Mouse (Mus musculus): ENCODE data around the gene Clec4n. TPM values are rescaled to one million over a fixed set of nuclear protein-coding genes. Genes with fewer than 3 reads are reported as not detected.
"Not testable (repeated sequence)": the region's sequence is repeated elsewhere in the genome, so short reads cannot be mapped to it uniquely, and the experiment has no call there.

Clec4n gene
- polyA plus RNA-seq, 1 experiment: 0.77 TPM

GRCm38 (mm10) chr6:123288931-123289330 lies 59.3 kb downstream of the Clec4n start:
- TF ChIP-seq POLR2A (IDR thresholded peaks at IDR 0.05; ENCODE audit: low read depth, low read length) (no peak), CTCF (IDR thresholded peaks at IDR 0.05; ENCODE audit: borderline replicate concordance, insufficient read depth, low read length) (no peak)
- Histone ChIP-seq H3K4me1 (ENCODE audit: control insufficient read depth, insufficient read depth, low read length) (no peaks in the 10 kb centered on the region), H3K27ac (ENCODE audit: insufficient read depth, low read length) (no peak overlapping the region), H3K4me3 (ENCODE audit: insufficient read depth, low read length) (no peak overlapping the region)

GRCm38 (mm10) chr6:123289753-123290152 lies 60.1 kb downstream of the Clec4n start, which contains the start of gene Clec4e:
Gene Clec4e (minus strand): TSS chr6:123289870.
- Histone ChIP-seq H3K4me1 (ENCODE audit: control insufficient read depth, insufficient read depth, low read length) (no peaks in the 10 kb centered on the region), H3K4me3 (ENCODE audit: insufficient read depth, low read length) (no peak within 1 kb of the TSS), H3K27ac (ENCODE audit: insufficient read depth, low read length) (no peak within 1 kb of the TSS)
- TF ChIP-seq CTCF (IDR thresholded peaks at IDR 0.05; ENCODE audit: borderline replicate concordance, insufficient read depth, low read length) (no peak), POLR2A (IDR thresholded peaks at IDR 0.05; ENCODE audit: low read depth, low read length) (no peak)

GRCm38 (mm10) chr6:123292751-123293400 lies 63.2 kb downstream of the Clec4n start:
- Histone ChIP-seq H3K4me1 (ENCODE audit: control insufficient read depth, insufficient read depth, low read length) (no peaks in the 10 kb centered on the region), H3K27ac (ENCODE audit: insufficient read depth, low read length) (no peak overlapping the region), H3K4me3 (ENCODE audit: insufficient read depth, low read length) (no peak overlapping the region)
- TF ChIP-seq POLR2A (IDR thresholded peaks at IDR 0.05; ENCODE audit: low read depth, low read length): no peak
- no peak for TF ChIP-seq CTCF (IDR thresholded peaks at IDR 0.05; ENCODE audit: borderline replicate concordance, insufficient read depth, low read length)

GRCm38 (mm10) chr6:123293509-123293908 lies 63.9 kb downstream of the Clec4n start:
- not testable (repeated sequence) for H3K4me3 ChIP-seq (ENCODE audit: insufficient read depth, low read length); H3K4me1 ChIP-seq (ENCODE audit: control insufficient read depth, insufficient read depth, low read length)

More at GRCm38 (mm10) chr6:123293509-123293908, 63.9 kb downstream of the Clec4n start:
- H3K27ac ChIP-seq (ENCODE audit: insufficient read depth, low read length): not testable (repeated sequence)

Other genes starting within 250 kb of the Clec4n start
- gene Clec4a4, start 239.5 kb upstream of the Clec4n start, polyA plus RNA-seq (2011; ENCODE audit: insufficient read length, low read depth, missing spikeins): not detected in 2 replicates
- gene Clec4b1, start 179.9 kb upstream of the Clec4n start, polyA plus RNA-seq (2011; ENCODE audit: insufficient read length, low read depth, missing spikeins): not detected in 2 replicates
- 0.68 TPM in 1 of 2 replicates, not detected in the other for gene Clec4a2, start 123.4 kb upstream of the Clec4n start, polyA plus RNA-seq (2011; ENCODE audit: insufficient read length, low read depth, missing spikeins)
- not detected in 2 replicates for gene Clec4b2, start 57.0 kb upstream of the Clec4n start, polyA plus RNA-seq (2011; ENCODE audit: insufficient read length, low read depth, missing spikeins)
- gene Clec4d, start 32.3 kb downstream of the Clec4n start, polyA plus RNA-seq (2011; ENCODE audit: insufficient read length, low read depth, missing spikeins): 0.73 and 3.4 TPM in 2 replicates
- gene Clec4e, start 60.0 kb downstream of the Clec4n start, polyA plus RNA-seq (2011; ENCODE audit: insufficient read length, low read depth, missing spikeins): not detected in 2 replicates
- not detected in 2 replicates for gene Vmn2r19, start 78.5 kb downstream of the Clec4n start, polyA plus RNA-seq (2011; ENCODE audit: insufficient read length, low read depth, missing spikeins)
- not detected in 2 replicates for gene Vmn2r20, start 188.3 kb downstream of the Clec4n start, polyA plus RNA-seq (2011; ENCODE audit: insufficient read length, low read depth, missing spikeins)

Measured in embryonic fibroblast, embryonic 13.5 days (primary cell).